Mouse (Mus musculus) frontal cortex, postnatal 36 days (tissue): Measurements from ENCODE around the gene Cd84.
"Not testable (repeated sequence)": the region's sequence is repeated elsewhere in the genome, so short reads cannot be mapped to it uniquely, and the experiment has no call there.

Source experiments
- DNase-seq, 2 experiments: peaks; one replicate each; pipeline ENCODE4 v3.0.0; 2022; ENCODE audit warnings: low spot score in 2 of 2

Cd84 gene

GRCm38 (mm10) chr1:171839488-171839887, at the start of gene Cd84:
Gene Cd84, plus strand, starts transcription at chr1:171839697.
- DNase-seq = no peak

GRCm38 (mm10) chr1:171791491-171791890, 48.0 kb upstream of the Cd84 start:
- DNase-seq = peak in 1 of 2 experiments; percentile 67

GRCm38 (mm10) chr1:171796185-171796584, 43.3 kb upstream of the Cd84 start:
- DNase-seq = no peak

GRCm38 (mm10) chr1:171797840-171798239, 41.7 kb upstream of the Cd84 start:
- DNase-seq = no peak

GRCm38 (mm10) chr1:171799648-171800047, 39.8 kb upstream of the Cd84 start:
- DNase-seq = no peak

- not testable (repeated sequence) for DNase-seq
Measured at GRCm38 (mm10) chr1:171811048-171811447, 28.4 kb upstream of the Cd84 start.

GRCm38 (mm10) chr1:171815545-171816439, 23.7 kb upstream of the Cd84 start:
- DNase-seq = peak in 1 of 2 experiments; percentile 72

- DNase-seq = no peak
Measured at GRCm38 (mm10) chr1:171816991-171817390, 22.5 kb upstream of the Cd84 start.

GRCm38 (mm10) chr1:171821331-171821730, 18.2 kb upstream of the Cd84 start:
- DNase-seq = no peak

GRCm38 (mm10) chr1:171825462-171825861, 14.0 kb upstream of the Cd84 start:
- no peak for DNase-seq

- peak; percentile 9 to 52 for DNase-seq
Measured at GRCm38 (mm10) chr1:171826164-171826563, 13.3 kb upstream of the Cd84 start.

GRCm38 (mm10) chr1:171827674-171828073, 11.8 kb upstream of the Cd84 start:
- DNase-seq = no peak

- no peak for DNase-seq
Measured at GRCm38 (mm10) chr1:171840450-171841023, 1.0 kb downstream of the Cd84 start.

- no peak for DNase-seq
Measured at GRCm38 (mm10) chr1:171845035-171845754, 5.7 kb downstream of the Cd84 start.

- DNase-seq = no peak
Measured at GRCm38 (mm10) chr1:171848201-171848600, 8.7 kb downstream of the Cd84 start.

- DNase-seq = no peak
Measured at GRCm38 (mm10) chr1:171848757-171849156, 9.3 kb downstream of the Cd84 start.

GRCm38 (mm10) chr1:171849454-171849853, 10.0 kb downstream of the Cd84 start:
- DNase-seq = peak in 1 of 2 experiments; percentile 17

- no peak for DNase-seq
Measured at GRCm38 (mm10) chr1:171865467-171865866, 26.0 kb downstream of the Cd84 start.

- DNase-seq = peak; percentile 28 to 50
Measured at GRCm38 (mm10) chr1:171886989-171887388, 47.5 kb downstream of the Cd84 start.

- DNase-seq = not testable (repeated sequence)
Measured at GRCm38 (mm10) chr1:171895364-171895763, 55.9 kb downstream of the Cd84 start, which contains the start of gene Gm10521. Gene Gm10521, plus strand, starts transcription at chr1:171895664.

- no peak for DNase-seq
Measured at GRCm38 (mm10) chr1:171904011-171904410, 64.5 kb downstream of the Cd84 start.
